Mouse (Mus musculus) forebrain, postnatal 0 days (tissue): ENCODE results near the gene Adra2a. TPM values are rescaled to one million over a fixed set of nuclear protein-coding genes. Genes with fewer than 3 reads are reported as not detected.

Experiments used
- ATAC-seq: fragments of 200-750 bp; cut with Nextera tagmentation; 2 replicates; pipeline ENCODE4 v1.8.0; 2017; ENCODE audit warnings: mild to moderate bottlenecking, moderate library complexity
- DNase-seq: peaks from one replicate; pipeline ENCODE4 v3.0.0-alpha.2; 2015
- H3K27ac ChIP-seq: fragments of 300-500 bp; sonication (generic); 2 replicates; pipeline ENCODE4 v1.5.1; 2014; ENCODE audit warnings: low read depth, mild to moderate bottlenecking, antibody characterized with exemption, low read length, moderate library complexity, mixed read lengths
- H3K27me3 ChIP-seq: fragments of 300-500 bp; sonication (generic); 2 replicates; pipeline ENCODE4 v1.6.1; 2014; ENCODE audit warnings: mild to moderate bottlenecking, low read length, mixed read lengths; ENCODE audit not compliant: insufficient read depth
- H3K36me3 ChIP-seq: fragments of 300-500 bp; sonication (generic); 2 replicates; pipeline ENCODE4 v1.6.1; 2014; ENCODE audit warnings: mild to moderate bottlenecking, moderate library complexity; ENCODE audit not compliant: insufficient read depth
- H3K4me1 ChIP-seq: fragments of 300-500 bp; sonication (generic); 2 replicates; pipeline ENCODE4 v1.6.1; 2014; ENCODE audit warnings: antibody characterized with exemption; ENCODE audit not compliant: insufficient read depth
- H3K4me2 ChIP-seq: fragments of 300-500 bp; sonication (generic); 2 replicates; pipeline ENCODE4 v1.6.1; 2014; ENCODE audit warnings: low read depth, mild to moderate bottlenecking, moderate library complexity
- H3K4me3 ChIP-seq: fragments of 300-500 bp; sonication (generic); 2 replicates; pipeline ENCODE4 v1.5.1; 2014; ENCODE audit warnings: low read depth, low read length, mixed read lengths
- H3K9ac ChIP-seq: fragments of 300-500 bp; sonication (generic); 2 replicates; pipeline ENCODE4 v1.6.1; 2014; ENCODE audit warnings: mild to moderate bottlenecking
- H3K9me3 ChIP-seq: fragments of 300-500 bp; sonication (generic); 2 replicates; pipeline ENCODE4 v1.6.1; 2016; ENCODE audit warnings: low read length
- CTCF ChIP-seq: sonication (generic); IDR thresholded peaks from 2 replicates; pipeline ENCODE4 v1.5.1; 2016; ENCODE audit warnings: antibody characterized with exemption, control low read depth, low read depth
- WGBS: fragments of 180-500 bp; shearing (Covaris S2); extraction: QIAGEN DNeasy Blood & Tissue Kit; methylation state at CpG from one replicate; pipeline ENCODE4 v1.1.7; 2014; 5-methylcytosine and 5-hydroxymethylcytosine counted together
- polyA plus RNA-seq: library from polyadenylated mRNA; unstranded; fragments of >200 nt; fragmentation: Nextera tagmentation; extraction: Ambion mirVana; gene quantifications from 2 replicates; pipeline ENCODE4 v1.2.1, GENCODE M21; 2015
- total RNA-seq: library from RNA; depleted of rRNA; stranded (reverse); fragments of >200 nt; gene quantifications from 2 replicates; pipeline ENCODE4 v1.2.3, GENCODE M21; 2014

Adra2a gene
- total and polyA plus RNA-seq, 2 experiments from 2014 or later = 2.6 to 17.3 TPM

GRCm38 (mm10) chr19:54040356-54041028, 3.5 kb upstream of the Adra2a start:
- H3K9ac ChIP-seq = no peak overlapping the region
- no peaks in the 10 kb centered on the region for H3K4me1 ChIP-seq
- no peak for DNase-seq
- TF ChIP-seq CTCF = no peak
- no peak overlapping the region for H3K27ac ChIP-seq
- ATAC-seq = no peak
- no peak overlapping the region for H3K4me2 ChIP-seq
- H3K9me3 ChIP-seq = no peaks in the 10 kb centered on the region
- H3K4me3 ChIP-seq = no peak overlapping the region
- no peaks in the 10 kb centered on the region; the same call in 1 of the 2 replicates for H3K36me3 ChIP-seq
- WGBS = 59% methylated on average over 4 of the region's 4 CpGs
- peaks cover 3% of the 10 kb centered on the region; the same call in 1 of the 2 replicates for H3K27me3 ChIP-seq

GRCm38 (mm10) chr19:54041029-54041367, 3.0 kb upstream of the Adra2a start:
- DNase-seq (no peak), ATAC-seq (no peak)
- Histone ChIP-seq H3K4me3 (no peak overlapping the region), H3K4me1 (peaks cover 4% of the 10 kb centered on the region; the same call in 1 of the 2 replicates), H3K27ac (no peak overlapping the region), H3K27me3 (peaks cover 4% of the 10 kb centered on the region; the same call in 1 of the 2 replicates), H3K9ac (no peak overlapping the region), H3K9me3 (no peaks in the 10 kb centered on the region), H3K4me2 (no peak overlapping the region), H3K36me3 (no peaks in the 10 kb centered on the region; the same call in 1 of the 2 replicates)
- no peak for TF ChIP-seq CTCF
- WGBS = 36% methylated on average over 5 of the region's 5 CpGs

- no peaks in the 10 kb centered on the region for H3K9me3 ChIP-seq
- peak; percentile 89 for ATAC-seq
- peak overlapping the region; percentile 57 for H3K9ac ChIP-seq
- peaks cover 21% of the 10 kb centered on the region for H3K27me3 ChIP-seq
- no peaks in the 10 kb centered on the region for H3K36me3 ChIP-seq
- peak; percentile 93 for DNase-seq
- H3K4me3 ChIP-seq = peak overlapping the region; percentile 58
- TF ChIP-seq CTCF = peak; percentile 91
- H3K27ac ChIP-seq = peak overlapping the region; percentile 50
- peak overlapping the region; percentile 98 for H3K4me2 ChIP-seq
- H3K4me1 ChIP-seq = peaks cover 9% of the 10 kb centered on the region; the same call in 1 of the 2 replicates
- under 1% methylated on average over 59 of the region's 59 CpGs for WGBS
Observed at GRCm38 (mm10) chr19:54044507-54045371, 788 bp downstream of the Adra2a start.

GRCm38 (mm10) chr19:54045412-54045811, 1.5 kb downstream of the Adra2a start:
- Histone ChIP-seq H3K36me3 (no peaks in the 10 kb centered on the region), H3K4me1 (peaks cover 9% of the 10 kb centered on the region; the same call in 1 of the 2 replicates), H3K9me3 (no peaks in the 10 kb centered on the region), H3K27ac (peak overlapping the region; percentile 50), H3K27me3 (peaks cover 21% of the 10 kb centered on the region), H3K4me3 (peak overlapping the region; percentile 58), H3K9ac (peak overlapping the region; percentile 57), H3K4me2 (peak overlapping the region; percentile 98)
- DNase-seq (no peak), ATAC-seq (peak; percentile 5)
- WGBS = 2% methylated on average over 29 of the region's 29 CpGs
- TF ChIP-seq CTCF = no peak

GRCm38 (mm10) chr19:54045931-54046683, 2.2 kb downstream of the Adra2a start:
- no peaks in the 10 kb centered on the region for H3K9me3 ChIP-seq
- 4% methylated on average over 55 of the region's 55 CpGs for WGBS
- peaks cover 21% of the 10 kb centered on the region for H3K27me3 ChIP-seq
- peaks cover 9% of the 10 kb centered on the region; the same call in 1 of the 2 replicates for H3K4me1 ChIP-seq
- H3K9ac ChIP-seq = peak overlapping the region; percentile 57
- H3K4me3 ChIP-seq = peak overlapping the region; percentile 58
- TF ChIP-seq CTCF = no peak
- no peaks in the 10 kb centered on the region for H3K36me3 ChIP-seq
- no peak for ATAC-seq
- 0 out of 2 replicates have a peak overlapping the region, but pooled peaks have one; percentile 5 for H3K27ac ChIP-seq
- DNase-seq = peak; percentile 54
- peak overlapping the region; percentile 98 for H3K4me2 ChIP-seq

GRCm38 (mm10) chr19:54046684-54047070, 2.7 kb downstream of the Adra2a start:
- WGBS = under 1% methylated on average over 46 of the region's 46 CpGs
- Histone ChIP-seq H3K36me3 (no peaks in the 10 kb centered on the region), H3K27me3 (peaks cover 21% of the 10 kb centered on the region), H3K4me2 (peak overlapping the region; percentile 98), H3K9ac (peak overlapping the region; percentile 57), H3K4me3 (peak overlapping the region; percentile 58), H3K27ac (no peak overlapping the region), H3K4me1 (peaks cover 9% of the 10 kb centered on the region; the same call in 1 of the 2 replicates), H3K9me3 (no peaks in the 10 kb centered on the region)
- no peak; the same call in 1 of the 2 replicates for TF ChIP-seq CTCF
- no peak for ATAC-seq
- peak; percentile 46 for DNase-seq
